Mouse (Mus musculus) MEL (cell line): ENCODE data around the gene Chst12. TPM values are rescaled to one million over a fixed set of nuclear protein-coding genes. Genes with fewer than 3 reads are reported as not detected.

Source experiments
- DNase-seq: peaks from one replicate; pipeline ENCODE4 v3.0.0; 2011; ENCODE audit warnings: low read depth, low spot score
- H3K27ac ChIP-seq: 2 replicates; pipeline ENCODE4 v1.5.1; 2012; ENCODE audit warnings: low read depth, mild to moderate bottlenecking, control low read depth, low read length, moderate library complexity; ENCODE audit not compliant: control insufficient read depth
- H3K27me3 ChIP-seq, 2 experiments: fragments of 150-350 bp in 1 of 2; sonication (generic) in 1 of 2; 2 replicates each; pipeline ENCODE4 v1.6.1; 2012; ENCODE audit warnings: low read length in 2 of 2, mild to moderate bottlenecking in 2 of 2, improper control_type of control experiment in 1 of 2, moderate library complexity in 1 of 2; ENCODE audit not compliant: insufficient read depth in 2 of 2, control insufficient read depth in 1 of 2
- H3K36me3 ChIP-seq, 2 experiments: 2 replicates each; pipeline ENCODE4 v1.6.1; 2012 to 2014; ENCODE audit warnings: low read length in 2 of 2, improper control_type of control experiment in 1 of 2, inconsistent platforms in 1 of 2, mild to moderate bottlenecking in 1 of 2; ENCODE audit not compliant: insufficient read depth in 2 of 2, control insufficient read depth in 1 of 2
- H3K4me1 ChIP-seq, 2 experiments: fragments of 150-350 bp in 1 of 2; sonication (generic) in 1 of 2; 2 replicates each; pipeline ENCODE4 v1.6.1; 2012; ENCODE audit warnings: low read length in 2 of 2, improper control_type of control experiment in 1 of 2, mild to moderate bottlenecking in 1 of 2; ENCODE audit not compliant: insufficient read depth in 2 of 2, control insufficient read depth in 1 of 2
- H3K4me3 ChIP-seq, 2 experiments: fragments of 150-350 bp in 1 of 2; sonication (generic) in 1 of 2; 2 replicates each; pipeline ENCODE4 v1.5.1; 2012; ENCODE audit warnings: low read depth in 2 of 2, low read length in 2 of 2, mild to moderate bottlenecking in 2 of 2, moderate library complexity in 2 of 2, control low read depth in 1 of 2, improper control_type of control experiment in 1 of 2; ENCODE audit not compliant: control insufficient read depth in 1 of 2, insufficient read depth in 1 of 2
- H3K79me2 ChIP-seq: 2 replicates; pipeline ENCODE4 v1.6.1; 2012; ENCODE audit warnings: mild to moderate bottlenecking, low read length, moderate library complexity; ENCODE audit not compliant: control insufficient read depth, poor library complexity, insufficient read depth
- H3K9ac ChIP-seq: 2 replicates; pipeline ENCODE4 v1.6.1; 2012; ENCODE audit warnings: low read depth, mild to moderate bottlenecking, control low read depth, low read length, moderate library complexity; ENCODE audit not compliant: control insufficient read depth, poor library complexity, severe bottlenecking
- H3K9me3 ChIP-seq: fragments of 150-350 bp; sonication (generic); replicated peaks from 2 replicates; pipeline ENCODE4 v1.6.1; 2012; ENCODE audit warnings: mild to moderate bottlenecking, low read length, improper control_type of control experiment, moderate library complexity; ENCODE audit not compliant: insufficient read depth
- BHLHE40 ChIP-seq: IDR thresholded peaks from 2 replicates; pipeline ENCODE4 v1.6.1; 2012; ENCODE audit warnings: low read depth, mild to moderate bottlenecking, inconsistent platforms, low read length, improper control_type of control experiment, borderline replicate concordance
- CHD1 ChIP-seq: IDR thresholded peaks from 2 replicates; pipeline ENCODE4 v1.6.1; 2012; ENCODE audit warnings: low read depth, mild to moderate bottlenecking, inconsistent platforms, low read length, improper control_type of control experiment
- CHD2 ChIP-seq: IDR thresholded peaks from 2 replicates; pipeline ENCODE4 v1.6.1; 2011; ENCODE audit warnings: low read length, improper control_type of control experiment
- CTCF ChIP-seq, 3 experiments: IDR thresholded peaks in 2 of 3; conservative IDR thresholded peaks in 1 of 3; 2 replicates each; pipeline ENCODE4 v1.5.1; 2011 to 2012; ENCODE audit warnings: low read length in 3 of 3, low read depth in 2 of 3, mild to moderate bottlenecking in 2 of 3, improper control_type of control experiment in 1 of 3, inconsistent platforms in 1 of 3, mixed read lengths in 1 of 3, moderate library complexity in 1 of 3; ENCODE audit not compliant: control insufficient read depth in 1 of 3, insufficient read depth in 1 of 3, poor library complexity in 1 of 3, severe bottlenecking in 1 of 3
- E2F4 ChIP-seq: IDR thresholded peaks from 2 replicates; pipeline ENCODE4 v1.6.1; 2011; ENCODE audit warnings: low read depth, low read length, improper control_type of control experiment, borderline replicate concordance
- ELF1 ChIP-seq: IDR thresholded peaks from 2 replicates; pipeline ENCODE4 v1.6.1; 2014; ENCODE audit warnings: low read depth, mild to moderate bottlenecking, inconsistent platforms, low read length, improper control_type of control experiment, moderate library complexity
- ETS1 ChIP-seq: IDR thresholded peaks from 2 replicates; pipeline ENCODE4 v1.6.1; 2012; ENCODE audit warnings: low read depth, mild to moderate bottlenecking, inconsistent platforms, low read length, improper control_type of control experiment, moderate library complexity
- GABPA ChIP-seq: IDR thresholded peaks from 2 replicates; pipeline ENCODE4 v1.6.1; 2012; ENCODE audit warnings: low read depth, mild to moderate bottlenecking, inconsistent platforms, low read length, improper control_type of control experiment, moderate library complexity
- KAT2A ChIP-seq: conservative IDR thresholded peaks from 2 replicates; pipeline ENCODE4 v1.6.1; 2012; ENCODE audit warnings: low read depth, low read length, improper control_type of control experiment, inconsistent platforms
- MAFK ChIP-seq: IDR thresholded peaks from 2 replicates; pipeline ENCODE4 v1.6.1; 2011; ENCODE audit warnings: low read depth, mild to moderate bottlenecking, low read length, improper control_type of control experiment, borderline replicate concordance
- MAX ChIP-seq: IDR thresholded peaks from 2 replicates; pipeline ENCODE4 v1.6.1; 2011; ENCODE audit warnings: low read length, improper control_type of control experiment
- MAZ ChIP-seq: IDR thresholded peaks from 2 replicates; pipeline ENCODE4 v1.6.1; 2012; ENCODE audit warnings: low read depth, mild to moderate bottlenecking, inconsistent platforms, low read length, improper control_type of control experiment
- MYB ChIP-seq: IDR thresholded peaks from 2 replicates; pipeline ENCODE4 v1.6.1; 2011; ENCODE audit warnings: mild to moderate bottlenecking, low read depth, low read length, improper control_type of control experiment
- MYC ChIP-seq: IDR thresholded peaks from 2 replicates; pipeline ENCODE4 v1.6.1; 2011; ENCODE audit warnings: low read depth, mild to moderate bottlenecking, low read length, improper control_type of control experiment, moderate library complexity
- NELFE ChIP-seq: IDR thresholded peaks from 2 replicates; pipeline ENCODE4 v1.6.1; 2011; ENCODE audit warnings: low read depth, low read length, improper control_type of control experiment
- POLR2A ChIP-seq, 2 experiments: IDR thresholded peaks; 2 replicates each; pipeline ENCODE4 v1.6.1; 2011 to 2012; ENCODE audit warnings: low read length in 2 of 2, mild to moderate bottlenecking in 2 of 2, control low read depth in 1 of 2, improper control_type of control experiment in 1 of 2, low read depth in 1 of 2, moderate library complexity in 1 of 2; ENCODE audit not compliant: control insufficient read depth in 1 of 2, insufficient read depth in 1 of 2, poor library complexity in 1 of 2
- POLR2AphosphoS2 ChIP-seq: IDR thresholded peaks from 2 replicates; pipeline ENCODE4 v1.6.1; 2011; ENCODE audit warnings: low read length, improper control_type of control experiment
- RAD21 ChIP-seq: IDR thresholded peaks from 2 replicates; pipeline ENCODE4 v1.6.1; 2011; ENCODE audit warnings: mild to moderate bottlenecking, low read depth, low read length, improper control_type of control experiment
- SIN3A ChIP-seq: IDR thresholded peaks from 2 replicates; pipeline ENCODE4 v1.6.1; 2012; ENCODE audit warnings: low read length, improper control_type of control experiment, inconsistent platforms
- SMC3 ChIP-seq: IDR thresholded peaks from 2 replicates; pipeline ENCODE4 v1.6.1; 2011; ENCODE audit warnings: low read depth, low read length, improper control_type of control experiment
- TBP ChIP-seq: IDR thresholded peaks from 2 replicates; pipeline ENCODE4 v1.8.0; 2011; ENCODE audit warnings: low read depth, low read length, improper control_type of control experiment
- TCF12 ChIP-seq: IDR thresholded peaks from 2 replicates; pipeline ENCODE4 v1.6.1; 2014; ENCODE audit warnings: low read depth, mild to moderate bottlenecking, inconsistent platforms, low read length, improper control_type of control experiment, moderate library complexity
- UBTF ChIP-seq: IDR thresholded peaks from 2 replicates; pipeline ENCODE4 v1.6.1; 2012; ENCODE audit warnings: low read depth, mild to moderate bottlenecking, inconsistent platforms, low read length, improper control_type of control experiment, moderate library complexity, borderline replicate concordance; ENCODE audit not compliant: insufficient read depth
- USF1 ChIP-seq: IDR thresholded peaks from 2 replicates; pipeline ENCODE4 v1.6.1; 2014; ENCODE audit warnings: low read depth, mild to moderate bottlenecking, inconsistent platforms, low read length, improper control_type of control experiment, moderate library complexity
- USF2 ChIP-seq, 2 experiments: IDR thresholded peaks; 2 replicates each; pipeline ENCODE4 v1.6.1; 2011 to 2012; ENCODE audit warnings: improper control_type of control experiment in 2 of 2, low read length in 2 of 2, borderline replicate concordance in 1 of 2, inconsistent platforms in 1 of 2, low read depth in 1 of 2, mild to moderate bottlenecking in 1 of 2; ENCODE audit not compliant: insufficient read depth in 1 of 2
- ZC3H11A ChIP-seq: IDR thresholded peaks from 2 replicates; pipeline ENCODE4 v1.6.1; 2012; ENCODE audit warnings: low read depth, mild to moderate bottlenecking, inconsistent platforms, low read length, improper control_type of control experiment
- ZKSCAN1 ChIP-seq: IDR thresholded peaks from 2 replicates; pipeline ENCODE4 v1.6.1; 2012; ENCODE audit warnings: low read depth, mild to moderate bottlenecking, inconsistent platforms, low read length, improper control_type of control experiment, moderate library complexity
- ZMIZ1 ChIP-seq: IDR thresholded peaks from 2 replicates; pipeline ENCODE4 v1.6.1; 2012; ENCODE audit warnings: low read depth, mild to moderate bottlenecking, inconsistent platforms, low read length, improper control_type of control experiment, moderate library complexity
- ZNF384 ChIP-seq: IDR thresholded peaks from 2 replicates; pipeline ENCODE4 v1.6.1; 2012; ENCODE audit warnings: low read depth, mild to moderate bottlenecking, inconsistent platforms, low read length, improper control_type of control experiment
- polyA plus RNA-seq, 2 experiments: library from polyadenylated mRNA; stranded (reverse) in 1 of 2; unstranded in 1 of 2; fragments of >175 nt in 1 of 2; fragments of >200 nt in 1 of 2; gene quantifications; 2 replicates each; pipeline versions ENCODE4 v1.2.1 to v1.2.4; 2012; ENCODE audit warnings: low replicate concordance in 2 of 2, low read depth in 1 of 2; ENCODE audit not compliant: insufficient read length in 2 of 2, insufficient read depth in 1 of 2, missing spikeins in 1 of 2
- total RNA-seq: library from RNA; depleted of rRNA; stranded (reverse); fragments of 300-350 nt; gene quantifications from 2 replicates; pipeline ENCODE4 v1.2.3, GENCODE M21; 2012

Gene Chst12
- total and polyA plus RNA-seq, 3 experiments = 4.1 to 8.6 TPM; not detected in 1

DNA sequence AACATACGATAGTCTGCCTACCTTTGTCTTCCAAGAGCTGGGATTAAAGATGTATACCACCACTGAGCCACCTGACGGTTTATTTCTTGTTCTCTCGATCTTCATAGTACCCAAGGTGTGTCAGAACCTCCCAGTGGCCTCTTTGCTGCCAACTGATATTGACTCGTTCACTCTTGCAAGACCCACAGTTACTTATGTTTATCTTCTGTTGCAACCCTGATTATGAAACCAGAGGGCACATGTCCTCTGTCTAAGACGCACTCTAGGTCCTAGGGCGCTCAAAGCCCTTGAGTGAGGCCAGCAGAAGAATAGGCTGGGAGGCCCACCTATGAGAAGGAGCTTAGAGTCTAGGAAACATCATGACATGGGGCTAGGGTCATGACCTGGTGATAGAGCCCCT is 4.6 kb upstream of the Chst12 start:
- H3K4me1 ChIP-seq = peaks cover 4 to 23% of the 10 kb centered on the region in 2 experiments
- TF ChIP-seq MAZ = no peak
- no peak for TF ChIP-seq CHD2
- TF ChIP-seq ZNF384 = no peak
- TF ChIP-seq BHLHE40 = no peak
- no peak for TF ChIP-seq ETS1
- no peak for TF ChIP-seq USF1
- TF ChIP-seq USF2 (IDR thresholded peaks at IDR 0.05; ENCODE audit: borderline replicate concordance in 1 of 2, insufficient read depth in 1 of 2, low read depth in 1 of 2, low read length in 2 of 2) = no peak
- TF ChIP-seq MAX = no peak
- TF ChIP-seq TCF12 = no peak
- no peak for TF ChIP-seq NELFE
- TF ChIP-seq GABPA = no peak
- TF ChIP-seq TBP = no peak
- no peak for TF ChIP-seq CHD1
- TF ChIP-seq, all 39 proteins: peak for 0
- H3K4me3 ChIP-seq = no peak overlapping the region; a peak in 1 of 4 replicates

DNA sequence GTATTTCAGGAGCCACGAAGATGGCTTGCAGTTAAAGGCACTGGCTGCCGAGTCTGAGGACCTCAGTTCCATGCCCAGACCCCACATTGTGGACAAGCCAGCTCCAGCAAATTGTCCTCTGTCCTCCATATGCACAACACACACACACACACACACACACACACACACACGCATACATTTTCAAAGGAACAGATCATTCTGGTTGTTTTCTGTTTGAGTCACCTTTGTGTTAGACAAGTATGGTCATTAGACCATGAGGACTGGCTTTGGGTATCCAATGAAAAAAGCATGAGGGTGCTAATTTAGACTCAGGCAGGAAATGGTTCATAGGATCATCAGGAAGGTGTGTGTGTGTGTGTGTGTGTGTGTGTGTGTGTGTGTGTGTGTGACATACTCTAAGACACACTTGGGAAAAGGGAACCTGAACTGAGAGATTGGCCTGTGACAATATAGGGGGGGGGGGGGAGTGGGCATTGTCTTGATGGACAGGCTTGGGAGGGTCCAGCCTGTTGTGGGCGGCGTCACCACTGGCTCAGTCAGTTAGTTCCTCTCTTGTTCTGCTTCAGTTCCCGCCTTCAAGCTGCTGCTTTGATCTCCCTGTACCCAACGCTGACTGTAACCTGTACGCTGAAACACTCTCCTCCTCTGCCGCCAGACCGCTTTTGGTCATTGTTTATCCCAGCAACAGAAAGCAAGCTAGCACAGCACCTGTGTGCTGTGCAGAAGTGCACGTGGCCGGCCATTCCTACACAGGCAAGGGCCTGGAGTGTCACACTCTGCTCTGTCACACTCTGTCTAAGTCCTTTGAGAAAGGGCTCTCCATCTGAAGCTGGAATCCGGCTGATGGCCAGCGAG is 3.1 kb upstream of the Chst12 start:
- Histone ChIP-seq H3K9me3 (no peaks in the 10 kb centered on the region), H3K4me1 (peaks cover 4 to 27% of the 10 kb centered on the region in 2 experiments), H3K27ac (peak overlapping the region; percentile 73), H3K9ac (peak overlapping the region; percentile 68), H3K79me2 (no peaks in the 10 kb centered on the region; the same call in 1 of the 2 replicates), H3K36me3 (peaks cover 0 to 10% of the 10 kb centered on the region in 2 experiments; a peak in 2 of 4 replicates), H3K4me3 (peak overlapping the region; percentile 17 to 43), H3K27me3 (no peaks in the 10 kb centered on the region)
- peak; percentile 92 for DNase-seq
- TF ChIP-seq USF1 (no peak), MAZ (peak; percentile 85; the same call in 1 of the 2 replicates), MYB (no peak), ZC3H11A (no peak), RAD21 (no peak), CTCF (IDR thresholded peaks at IDR 0.05 in 2 of 3, conservative IDR thresholded peaks at IDR 0.05 in 1 of 3; ENCODE audit: control insufficient read depth in 1 of 3, insufficient read depth in 1 of 3, low read depth in 2 of 3, low read length in 3 of 3, poor library complexity in 1 of 3, severe bottlenecking in 1 of 3) (no peak), E2F4 (peak; percentile 87; the same call in 1 of the 2 replicates), SMC3 (no peak), TBP (peak; percentile 65), MYC (peak; percentile 60; the same call in 1 of the 2 replicates), ZMIZ1 (no peak), POLR2A (IDR thresholded peaks at IDR 0.05; ENCODE audit: control insufficient read depth in 1 of 2, insufficient read depth in 1 of 2, low read depth in 1 of 2, low read length in 2 of 2, poor library complexity in 1 of 2) (peak; percentile 68 to 78), ELF1 (0 out of 2 replicates have a peak, but pooled peaks have one; percentile 43), SIN3A (peak; percentile 54; the same call in 1 of the 2 replicates), UBTF (no peak), KAT2A (no peak; the same call in 1 of the 2 replicates), POLR2AphosphoS2 (0 out of 2 replicates have a peak, but pooled peaks have one; percentile 35), ZKSCAN1 (no peak), MAFK (no peak), BHLHE40 (no peak), TCF12 (peak; percentile 46), GABPA (no peak)

More for the DNA sequence above, 4.6 kb upstream of the Chst12 start:
- H3K9me3 ChIP-seq = no peaks in the 10 kb centered on the region
- peak; percentile 26 for DNase-seq
- no peaks in the 10 kb centered on the region; the same call in 1 of the 2 replicates for H3K79me2 ChIP-seq
- H3K27ac ChIP-seq = no peak overlapping the region
- peaks cover 0 to 6% of the 10 kb centered on the region in 2 experiments; a peak in 2 of 4 replicates for H3K36me3 ChIP-seq
- no peak overlapping the region for H3K9ac ChIP-seq
- no peaks in the 10 kb centered on the region; a peak in 1 of 4 replicates for H3K27me3 ChIP-seq
